Mouse (Mus musculus) stomach, postnatal 0 days (tissue): ENCODE data around the gene Pin1.

ENCODE experiments used
- CTCF ChIP-seq: IDR thresholded peaks from 2 replicates; pipeline ENCODE4 v1.5.1; 2016; ENCODE audit warnings: antibody characterized with exemption, low read depth, mild to moderate bottlenecking, moderate library complexity
- EP300 ChIP-seq: optimal IDR thresholded peaks from 2 replicates; pipeline ENCODE3; 2016; ENCODE audit warnings: antibody characterized with exemption

- TF ChIP-seq CTCF (no peak), EP300 (no peak)
Observed at GRCm38 (mm10) chr9:20664366-20664765, 12.5 kb downstream of the Pin1 start.
